Mouse (Mus musculus) left cerebral cortex, adult 2 months (tissue): ENCODE measurements around the gene Cox8a. TPM values are rescaled to one million over a fixed set of nuclear protein-coding genes. Genes with fewer than 3 reads are reported as not detected.

Source experiments
- DNase-seq, 2 experiments: peaks; one replicate each; pipeline ENCODE4 v3.0.0; 2021 to 2022; ENCODE audit warnings: low spot score in 2 of 2, mixed read lengths in 1 of 2; ENCODE audit errors: extremely low spot score in 1 of 2
- H3K27ac ChIP-seq: fragments of 200-600 bp; 2 replicates; pipeline ENCODE4 v1.8.1; 2022
- H3K4me3 ChIP-seq: fragments of 200-600 bp; 2 replicates; pipeline ENCODE4 v1.8.1; 2022
- CTCF ChIP-seq: fragments of 200-600 bp; IDR thresholded peaks from 2 replicates; pipeline ENCODE4 v1.8.1; 2022; ENCODE audit warnings: antibody characterized with exemption, mild to moderate bottlenecking, moderate library complexity
- intact Hi-C: fragments of 180-260 bp; cut with DNase I; formaldehyde crosslinking; loops from one replicate; pipeline ENCODE4 v1.15.1; 2025
- total RNA-seq, 2 experiments: library from RNA; stranded (reverse); gene quantifications; 2 replicates each; pipeline ENCODE4 v1.2.3; 2021

Cox8a gene
- total RNA-seq, 2 experiments from 2014 or later: 934 to 941 TPM

DNA sequence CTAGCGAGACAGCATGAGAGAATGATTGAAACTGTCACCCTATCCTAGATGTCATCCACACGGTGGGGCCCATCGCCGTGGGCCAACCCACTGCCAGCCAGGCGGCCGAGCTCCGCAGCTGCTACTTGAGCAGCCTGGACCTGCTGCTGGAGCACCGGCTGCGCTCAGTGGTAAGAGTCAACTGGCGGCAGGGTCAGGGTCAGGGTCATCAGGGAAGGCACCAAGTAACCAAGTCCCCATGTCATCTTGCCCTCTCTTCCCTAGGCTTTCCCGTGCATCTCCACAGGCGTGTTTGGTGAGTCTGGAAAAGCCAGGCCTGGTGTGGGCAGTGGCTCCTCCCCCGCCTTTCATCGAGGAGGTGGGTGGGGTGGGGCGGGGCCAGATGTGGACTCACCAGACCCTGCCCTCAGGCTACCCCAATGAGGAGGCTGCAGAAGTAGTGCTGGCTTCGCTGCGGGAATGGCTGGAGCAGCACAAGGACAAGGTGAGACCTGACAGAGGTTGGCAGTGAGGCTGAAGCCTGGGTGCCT lies 20.6 kb downstream of the Cox8a start:
- intact Hi-C loops: loop anchor here (1.0 to 2.0 kb wide), 2 partner anchors 32 to 133 kb away; no protein-coding TSS in a partner anchor
- no peak overlapping the region for H3K27ac ChIP-seq
- no peak for TF ChIP-seq CTCF

DNA sequence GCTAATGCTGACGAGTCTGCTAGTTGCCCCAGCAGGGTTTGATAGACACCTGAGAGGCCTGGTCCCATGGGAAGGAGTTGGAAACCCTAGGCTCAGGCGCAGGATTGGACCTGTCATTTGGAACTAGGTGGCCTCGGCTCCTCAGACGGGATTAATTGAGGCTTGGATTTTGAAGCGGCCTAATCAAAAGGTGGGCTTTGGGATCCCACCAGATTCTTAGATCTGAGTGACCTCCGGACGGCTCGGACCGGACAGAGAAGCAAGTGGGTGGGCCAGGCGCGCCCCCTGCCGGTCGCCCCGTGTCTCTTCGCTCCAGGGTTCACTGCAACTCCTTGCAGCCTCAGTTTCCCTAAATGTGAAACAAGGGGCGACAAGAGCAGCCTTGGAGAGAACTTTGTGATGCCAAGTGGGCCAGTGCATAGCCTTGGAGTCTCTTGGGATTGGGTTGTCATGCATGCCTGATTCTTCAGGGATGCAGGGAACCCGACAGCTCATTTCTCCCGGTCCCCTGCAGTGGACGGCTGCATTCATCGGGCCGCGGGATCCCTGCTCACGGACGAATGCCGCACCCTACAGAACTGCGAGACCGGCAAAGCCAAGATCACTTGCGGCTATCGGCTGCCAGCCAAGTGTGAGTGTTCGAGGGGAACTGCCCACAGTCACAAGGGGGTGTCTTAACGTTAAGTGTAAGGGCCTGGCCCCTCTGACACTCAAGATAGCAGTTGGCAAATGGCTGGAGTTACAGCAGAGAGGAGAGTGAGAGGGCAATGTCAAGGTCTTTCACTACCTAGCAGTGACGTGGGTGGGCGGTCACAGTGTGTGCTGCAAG lies 21.3 kb downstream of the Cox8a start:
- H3K27ac ChIP-seq: no peak overlapping the region

More for the DNA sequence above, 20.6 kb downstream of the Cox8a start:
- no peak overlapping the region for H3K4me3 ChIP-seq
- DNase-seq: no peak

DNA sequence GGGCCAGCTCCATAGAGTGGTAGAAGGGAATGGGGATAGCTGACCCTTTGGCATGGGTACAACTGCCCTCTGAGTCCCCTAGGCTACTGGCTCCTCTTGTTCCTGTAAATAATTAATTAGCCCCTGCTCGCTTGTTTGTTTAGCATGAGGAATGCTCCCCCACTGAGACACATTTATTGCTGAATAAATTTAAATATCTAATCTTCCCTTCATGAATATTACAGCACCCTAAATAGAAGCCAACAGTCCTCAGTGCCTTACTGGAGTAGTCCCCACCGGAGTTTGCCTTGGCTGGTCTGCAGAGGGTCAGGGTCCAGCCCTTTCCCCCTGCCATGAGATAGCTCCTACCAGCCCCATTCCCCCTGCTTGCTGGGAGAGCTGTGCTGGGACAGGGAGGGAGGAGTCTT lies 24.9 kb downstream of the Cox8a start:
- DNase-seq: no peak
- Histone ChIP-seq H3K4me3 (no peak overlapping the region), H3K27ac (no peak overlapping the region)
- TF ChIP-seq CTCF: no peak
- intact Hi-C loops: no loop called here

More for the DNA sequence above, 21.3 kb downstream of the Cox8a start:
- H3K4me3 ChIP-seq: no peak overlapping the region
- DNase-seq: peak; percentile 67
- peak; percentile 95 for TF ChIP-seq CTCF
- intact Hi-C loops: loop anchor here (1.0 to 2.0 kb wide), 3 partner anchors 31 to 132 kb away; no protein-coding TSS in a partner anchor

DNA sequence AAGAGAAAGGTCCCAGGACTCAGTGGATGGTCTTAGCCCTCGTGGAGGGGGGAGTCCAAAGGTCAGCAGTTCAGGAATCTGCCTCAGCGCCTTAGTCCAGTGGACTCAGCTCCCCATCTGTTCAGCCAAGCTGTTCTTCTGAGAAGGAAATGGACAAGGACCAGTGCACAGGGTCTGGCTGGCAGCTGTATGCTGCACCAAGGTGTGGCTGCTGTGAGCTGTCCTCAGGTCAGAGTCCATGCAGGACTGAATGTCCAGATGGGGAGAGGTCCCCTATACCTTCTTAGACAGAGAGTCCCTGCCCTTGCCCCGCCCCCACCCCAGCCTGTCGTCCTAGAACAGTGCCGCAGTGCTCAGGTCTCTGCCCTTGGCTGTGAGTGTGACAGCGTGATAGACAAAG lies 25.8 kb downstream of the Cox8a start:
- intact Hi-C loops: no loop called here
- H3K27ac ChIP-seq: no peak overlapping the region
- no peak overlapping the region for H3K4me3 ChIP-seq
- no peak for TF ChIP-seq CTCF
- DNase-seq: no peak

GRCm38 (mm10) chr19:7190986-7191385 lies 26.4 kb downstream of the Cox8a start:
- Histone ChIP-seq H3K27ac (no peak overlapping the region), H3K4me3 (no peak overlapping the region)
- intact Hi-C loops: no loop called here
- DNase-seq: no peak
- TF ChIP-seq CTCF: no peak

- H3K27ac ChIP-seq: no peak overlapping the region
- intact Hi-C loops: no loop called here
- DNase-seq: no peak
- no peak overlapping the region for H3K4me3 ChIP-seq
- TF ChIP-seq CTCF: no peak
Observed at GRCm38 (mm10) chr19:7189026-7189425, 28.4 kb downstream of the Cox8a start.

DNA sequence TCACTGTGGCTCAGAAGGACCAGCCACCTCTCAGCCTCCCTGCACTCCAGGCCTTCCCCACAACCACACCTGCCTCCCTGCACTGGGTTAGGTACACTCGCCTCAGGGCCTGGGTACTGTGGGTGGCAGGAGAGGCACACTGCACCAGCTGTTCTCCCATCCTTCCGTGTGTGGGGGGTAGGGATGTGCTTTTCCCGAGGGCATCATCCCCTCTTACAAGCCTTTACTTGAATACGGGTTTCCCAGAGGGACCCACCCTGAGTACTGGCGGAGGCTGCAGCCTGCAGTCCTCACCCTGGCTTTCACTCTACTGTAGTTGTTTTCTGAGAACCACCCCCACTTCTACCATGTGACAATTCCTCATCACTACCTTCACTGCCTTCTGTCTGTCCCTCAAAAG lies 30.3 kb downstream of the Cox8a start:
- intact Hi-C loops: no loop called here
- no peak for TF ChIP-seq CTCF
- Histone ChIP-seq H3K4me3 (no peak overlapping the region), H3K27ac (no peak overlapping the region)
- DNase-seq: no peak

- Histone ChIP-seq H3K27ac (no peak overlapping the region), H3K4me3 (no peak overlapping the region)
- no peak for DNase-seq
- intact Hi-C loops: no loop called here
- TF ChIP-seq CTCF: no peak
Observed at GRCm38 (mm10) chr19:7185715-7186291, 31.6 kb downstream of the Cox8a start.

DNA sequence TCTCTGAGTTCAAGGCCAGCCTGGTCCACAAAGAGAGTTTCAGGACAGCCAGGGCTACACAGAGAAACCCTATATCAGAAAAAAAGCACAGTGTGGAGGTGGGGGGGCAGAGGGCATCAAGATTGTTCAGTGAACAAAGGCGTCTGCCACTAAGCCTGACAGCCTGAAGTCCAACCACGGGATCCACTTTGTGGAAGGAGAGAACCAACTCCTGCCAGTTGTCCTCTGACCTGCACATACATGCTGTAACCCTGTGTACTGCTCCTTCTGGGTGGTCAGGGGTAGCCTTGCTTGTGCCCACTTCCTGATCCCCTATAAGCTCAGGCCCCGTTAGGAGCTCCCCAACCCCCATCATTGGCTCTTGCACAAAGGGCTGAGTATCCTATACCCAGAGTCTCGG lies 32.4 kb downstream of the Cox8a start:
- DNase-seq: no peak
- no peak overlapping the region for H3K27ac ChIP-seq

DNA sequence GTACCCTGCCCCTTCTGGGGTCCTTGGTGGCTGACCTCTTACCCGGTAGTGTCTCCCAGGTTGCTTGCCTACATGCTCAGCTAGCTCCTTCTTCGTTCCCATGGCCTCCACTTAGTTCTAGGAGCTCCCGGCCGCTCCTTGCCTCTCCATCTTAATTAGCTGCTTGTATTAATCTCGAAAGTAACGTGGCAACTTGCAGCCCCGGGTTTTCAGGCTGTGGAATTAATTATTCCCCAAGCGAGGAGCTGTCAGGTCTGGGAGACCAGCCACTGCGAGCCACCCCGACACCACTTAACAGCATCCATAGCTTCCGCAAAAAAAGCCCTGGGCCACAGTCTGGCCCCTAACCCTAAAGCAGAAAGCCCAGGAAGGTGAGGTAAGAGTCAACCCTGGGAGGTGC lies 34.0 kb downstream of the Cox8a start:
- no peak for DNase-seq
- no peak overlapping the region for H3K4me3 ChIP-seq
- H3K27ac ChIP-seq: no peak overlapping the region
- intact Hi-C loops: no loop called here
- TF ChIP-seq CTCF: no peak

More for the DNA sequence above, 32.4 kb downstream of the Cox8a start:
- no peak for TF ChIP-seq CTCF
- intact Hi-C loops: no loop called here
- H3K4me3 ChIP-seq: no peak overlapping the region

DNA sequence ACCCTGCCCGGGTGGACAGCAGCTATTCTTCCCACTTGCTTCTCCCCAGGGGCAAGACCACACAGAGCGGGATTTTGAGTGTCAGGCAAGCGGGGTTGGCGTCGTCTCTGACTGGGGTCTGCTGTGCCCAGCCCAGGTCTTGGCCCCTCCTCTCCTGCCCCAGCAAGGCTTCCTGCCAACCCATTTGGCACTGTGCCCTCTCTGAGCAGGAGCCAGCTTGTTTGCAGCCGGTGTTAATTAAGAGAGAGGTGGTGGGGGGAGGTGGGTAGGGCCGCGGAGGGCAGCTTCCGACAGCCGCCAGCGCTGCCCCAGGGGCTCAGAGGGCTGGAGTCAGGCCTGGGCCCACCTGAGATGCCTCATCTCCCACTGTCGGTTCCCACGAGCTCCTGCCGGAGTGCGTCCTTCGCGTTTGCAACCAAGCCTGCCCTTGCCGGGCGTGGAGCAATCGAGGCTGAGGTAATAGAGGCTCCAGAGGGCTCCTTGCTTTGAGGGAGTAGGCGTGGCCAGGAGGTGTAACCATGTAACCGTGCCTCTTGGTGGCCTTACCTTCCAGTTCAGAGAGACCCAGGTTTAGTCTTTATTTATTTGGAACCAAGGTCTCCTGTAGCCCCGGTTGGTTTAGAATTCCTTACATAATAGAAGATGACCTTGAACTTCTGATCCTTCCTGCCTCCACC lies 35.0 kb downstream of the Cox8a start:
- Histone ChIP-seq H3K4me3 (no peak overlapping the region), H3K27ac (peak overlapping the region; percentile 16; the same call in 1 of the 2 replicates)
- intact Hi-C loops: no loop called here
- peak; percentile 71 to 74 for DNase-seq
- no peak for TF ChIP-seq CTCF

GRCm38 (mm10) chr19:7181496-7181895 lies 35.9 kb downstream of the Cox8a start:
- H3K27ac ChIP-seq: peak overlapping the region; percentile 16; the same call in 1 of the 2 replicates
- intact Hi-C loops: no loop called here
- no peak overlapping the region for H3K4me3 ChIP-seq
- TF ChIP-seq CTCF: no peak
- DNase-seq: no peak
